Mouse (Mus musculus) liver, embryonic 13.5 days (tissue): ENCODE results near the gene Gabrr2. TPM values are rescaled to one million over a fixed set of nuclear protein-coding genes. Genes with fewer than 3 reads are reported as not detected.
A peak's percentile ranks its signal among the peaks of the same experiment; 100 is the strongest.

ENCODE experiments used
- ATAC-seq: fragments of 200-750 bp; cut with Nextera tagmentation; 2 replicates; pipeline ENCODE4 v1.8.0; 2017; ENCODE audit warnings: low read depth, mild to moderate bottlenecking, moderate number of reproducible peaks, moderate library complexity
- DNase-seq: peaks from one replicate; pipeline ENCODE4 v3.0.0; 2022
- H3K27ac ChIP-seq: fragments of 300-500 bp; sonication (generic); 2 replicates; pipeline ENCODE4 v1.5.1; 2015; ENCODE audit warnings: moderate library complexity, mild to moderate bottlenecking, inconsistent platforms
- H3K27me3 ChIP-seq: fragments of 300-500 bp; sonication (generic); 2 replicates; pipeline ENCODE4 v1.6.1; 2015; ENCODE audit warnings: mild to moderate bottlenecking, inconsistent platforms
- H3K36me3 ChIP-seq: fragments of 300-500 bp; sonication (generic); 2 replicates; pipeline ENCODE4 v1.6.1; 2015; ENCODE audit warnings: mild to moderate bottlenecking, inconsistent platforms
- H3K4me1 ChIP-seq: fragments of 300-500 bp; sonication (generic); replicated peaks from 2 replicates; pipeline ENCODE4 v1.6.1; 2015; ENCODE audit warnings: inconsistent platforms
- H3K4me2 ChIP-seq: fragments of 300-500 bp; sonication (generic); 2 replicates; pipeline ENCODE4 v1.6.1; 2015; ENCODE audit warnings: inconsistent platforms, mild to moderate bottlenecking, moderate library complexity
- H3K4me3 ChIP-seq: fragments of 300-500 bp; sonication (generic); replicated peaks from 2 replicates; pipeline ENCODE4 v1.5.1; 2015; ENCODE audit warnings: mild to moderate bottlenecking, inconsistent platforms
- H3K9ac ChIP-seq: fragments of 300-500 bp; sonication (generic); 2 replicates; pipeline ENCODE4 v1.6.1; 2015; ENCODE audit warnings: mild to moderate bottlenecking, inconsistent platforms
- H3K9me3 ChIP-seq: fragments of 300-500 bp; sonication (generic); replicated peaks from 2 replicates; pipeline ENCODE4 v1.6.1; 2016; ENCODE audit warnings: inconsistent platforms
- WGBS: fragments of 180-500 bp; shearing (Covaris S2); methylation state at CpG from one replicate; pipeline ENCODE4 v1.1.7; 2015; ENCODE audit not compliant: insufficient replicate concordance; 5-methylcytosine and 5-hydroxymethylcytosine counted together
- polyA plus RNA-seq: library from polyadenylated mRNA; unstranded; fragments of >200 nt; fragmentation: Nextera tagmentation; extraction: Ambion mirVana; gene quantifications from 2 replicates; pipeline ENCODE4 v1.2.1, GENCODE M21; 2015

Gabrr2 gene
- polyA plus RNA-seq = not detected in 2 replicates

GRCm38 (mm10) chr4:33062981-33063380 lies at the start of gene Gabrr2:
Gene Gabrr2 (plus strand): TSS chr4:33062999.
- H3K4me1 ChIP-seq = no peaks in the 10 kb centered on the region
- ATAC-seq (no peak), DNase-seq (no peak)
- H3K9ac ChIP-seq = no peak within 1 kb of the TSS
- H3K27me3 ChIP-seq = no peaks in the 10 kb centered on the region
- H3K27ac ChIP-seq = no peak within 1 kb of the TSS
- no peak within 1 kb of the TSS for H3K4me3 ChIP-seq
- H3K36me3 ChIP-seq = no peaks in the 10 kb centered on the region
- WGBS = 64% methylated on average over 4 of the region's 4 CpGs
- no peak within 1 kb of the TSS for H3K4me2 ChIP-seq
- H3K9me3 ChIP-seq = no peaks in the 10 kb centered on the region

DNA sequence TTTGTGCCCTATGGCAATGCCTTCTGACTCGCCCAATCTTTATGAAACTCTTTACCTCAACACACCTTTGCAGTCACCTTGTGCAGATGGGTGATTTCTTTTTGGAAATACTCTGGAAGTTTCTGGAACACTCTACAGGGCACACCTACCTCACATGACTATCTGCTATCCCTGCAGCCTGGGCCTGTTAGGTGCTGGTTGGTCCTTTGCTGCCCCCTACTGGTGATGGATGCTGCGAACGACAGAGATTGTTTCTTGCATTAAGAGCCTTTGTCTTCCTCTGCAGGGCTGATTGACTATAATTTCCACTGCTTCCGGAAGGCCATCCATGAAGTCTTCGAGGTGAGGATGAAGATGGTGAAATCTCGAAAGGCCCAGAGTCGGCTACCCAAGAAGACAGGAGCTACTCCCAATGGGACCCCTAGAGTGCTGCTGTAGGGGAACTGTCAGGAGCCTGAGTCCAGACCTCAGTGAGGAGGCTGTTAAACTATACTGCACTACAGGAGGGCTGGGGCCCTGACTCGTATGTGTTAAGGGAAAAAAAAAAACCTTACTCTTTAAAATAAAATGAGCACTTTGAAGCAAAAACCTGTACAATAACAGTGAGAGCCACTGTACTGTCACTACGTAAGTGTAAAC lies 44.3 kb upstream of the Gabrr2 start:
- peak; percentile 72 for DNase-seq
- Histone ChIP-seq H3K27ac (no peak overlapping the region), H3K9ac (no peak overlapping the region), H3K4me2 (no peak overlapping the region), H3K4me1 (no peaks in the 10 kb centered on the region), H3K36me3 (no peaks in the 10 kb centered on the region), H3K27me3 (peaks cover 9% of the 10 kb centered on the region), H3K9me3 (no peaks in the 10 kb centered on the region), H3K4me3 (no peak overlapping the region)
- peak; percentile 73; the same call in 1 of the 2 replicates for ATAC-seq
- 25% methylated on average over 9 of the region's 9 CpGs for WGBS

DNA sequence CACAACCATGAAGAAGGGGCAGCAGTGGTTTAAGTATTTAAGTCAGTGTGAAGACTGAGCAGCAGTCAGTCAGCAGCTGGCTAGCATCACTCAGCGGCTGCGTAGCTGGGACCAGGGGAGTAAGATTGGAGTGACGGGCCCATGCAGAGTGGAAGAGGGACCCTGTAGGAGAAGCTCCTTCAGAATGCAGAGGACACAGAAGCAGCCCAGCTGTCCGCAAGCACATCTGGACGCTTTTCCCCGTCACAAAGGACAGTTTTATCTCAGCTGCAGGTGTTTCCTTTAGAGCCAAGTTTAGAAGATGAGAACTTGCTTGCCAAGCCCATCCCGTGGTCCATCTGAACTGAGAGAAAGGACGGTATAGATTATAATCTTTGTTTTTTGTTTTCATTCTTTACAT lies 38.4 kb upstream of the Gabrr2 start:
- no peak overlapping the region for H3K9ac ChIP-seq
- no peak for ATAC-seq
- no peak overlapping the region for H3K4me3 ChIP-seq
- DNase-seq = no peak
- no peak overlapping the region for H3K27ac ChIP-seq
- no peak overlapping the region for H3K4me2 ChIP-seq
- H3K9me3 ChIP-seq = no peaks in the 10 kb centered on the region
- peaks cover 11% of the 10 kb centered on the region for H3K4me1 ChIP-seq
- WGBS = 59% methylated on average over 8 of the region's 8 CpGs
- peaks cover 21% of the 10 kb centered on the region for H3K27me3 ChIP-seq
- H3K36me3 ChIP-seq = peaks cover 3% of the 10 kb centered on the region; the same call in 1 of the 2 replicates

GRCm38 (mm10) chr4:33029104-33029503 lies 33.7 kb upstream of the Gabrr2 start:
- Histone ChIP-seq H3K4me3 (no peak overlapping the region), H3K27ac (no peak overlapping the region), H3K27me3 (peaks cover 18% of the 10 kb centered on the region), H3K4me1 (peaks cover 42% of the 10 kb centered on the region), H3K9ac (no peak overlapping the region), H3K4me2 (no peak overlapping the region), H3K36me3 (peaks cover 3% of the 10 kb centered on the region; the same call in 1 of the 2 replicates), H3K9me3 (no peaks in the 10 kb centered on the region)
- no peak for ATAC-seq
- no peak for DNase-seq
- WGBS = 85% methylated on average over 7 of the region's 7 CpGs

DNA sequence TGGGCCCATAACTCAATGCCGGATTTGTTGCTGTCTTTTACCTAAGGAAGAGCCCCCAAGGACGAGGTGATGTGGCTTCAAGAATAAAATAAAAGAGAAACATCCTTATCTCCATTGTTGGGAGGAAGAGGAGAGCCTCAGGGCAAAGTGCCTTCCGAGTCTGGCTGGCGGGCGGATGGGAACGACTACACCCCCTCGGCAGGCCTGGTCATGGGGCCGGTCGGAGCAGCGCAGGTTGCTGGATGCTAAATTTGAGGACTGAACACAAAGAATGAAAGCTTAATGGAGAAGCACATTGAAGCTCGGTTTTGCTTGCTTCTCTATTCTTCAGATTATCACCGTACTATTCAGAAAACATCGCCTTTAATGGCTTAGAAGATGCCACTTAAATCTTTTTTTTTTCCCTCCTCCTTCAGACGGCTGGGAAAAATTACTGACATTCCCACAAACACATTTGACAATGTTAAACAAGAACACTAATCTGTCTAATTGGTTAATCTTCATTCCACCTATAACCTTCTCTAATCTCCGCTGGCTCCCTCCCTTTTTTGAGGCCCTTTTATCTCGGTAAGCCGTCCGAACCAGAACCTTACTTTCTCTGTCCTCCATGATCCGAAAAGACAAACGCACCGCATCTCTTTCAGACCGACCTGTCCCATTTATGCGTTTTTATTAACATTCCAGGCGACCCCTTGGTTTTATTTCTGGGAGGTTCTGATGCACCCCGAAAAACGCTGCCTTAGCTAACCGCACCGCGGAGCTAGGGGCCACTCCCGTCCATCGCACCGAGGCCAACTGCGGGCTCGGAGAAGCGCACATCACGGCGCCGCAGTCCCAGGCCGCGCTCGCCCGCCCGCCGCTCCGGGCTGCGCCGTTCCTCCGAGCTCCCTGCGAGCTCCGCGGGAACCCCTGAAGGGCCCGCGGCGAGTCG lies 32.3 kb upstream of the Gabrr2 start:
- Histone ChIP-seq H3K4me2 (peak overlapping the region; percentile 90), H3K36me3 (peaks cover 6% of the 10 kb centered on the region), H3K4me1 (peaks cover 47% of the 10 kb centered on the region), H3K27ac (peak overlapping the region; percentile 88), H3K9me3 (no peaks in the 10 kb centered on the region), H3K4me3 (peak overlapping the region; percentile 84), H3K27me3 (peaks cover 18% of the 10 kb centered on the region), H3K9ac (peak overlapping the region; percentile 92)
- WGBS = 4% methylated on average over 55 of the region's 55 CpGs
- ATAC-seq (peak; percentile 69), DNase-seq (peak; percentile 13)

- peak within 1 kb of the TSS; percentile 84 for H3K4me3 ChIP-seq
- H3K4me1 ChIP-seq = peaks cover 47% of the 10 kb centered on the region
- peaks cover 15% of the 10 kb centered on the region for H3K36me3 ChIP-seq
- H3K9ac ChIP-seq = peak within 1 kb of the TSS; percentile 92
- peak within 1 kb of the TSS; percentile 88 for H3K27ac ChIP-seq
- ATAC-seq (peak; percentile 99), DNase-seq (peak; percentile 87)
- WGBS = under 1% methylated on average over 123 of the region's 123 CpGs
- H3K4me2 ChIP-seq = peak within 1 kb of the TSS; percentile 90
- no peaks in the 10 kb centered on the region for H3K9me3 ChIP-seq
- peaks cover 18% of the 10 kb centered on the region for H3K27me3 ChIP-seq
These were observed 31.4 kb upstream of the Gabrr2 start, which contains the start of gene Ube2j1 for GRCm38 (mm10) chr4:33031195-33031960. Gene Ube2j1 (plus strand): TSS chr4:33031416.

DNA sequence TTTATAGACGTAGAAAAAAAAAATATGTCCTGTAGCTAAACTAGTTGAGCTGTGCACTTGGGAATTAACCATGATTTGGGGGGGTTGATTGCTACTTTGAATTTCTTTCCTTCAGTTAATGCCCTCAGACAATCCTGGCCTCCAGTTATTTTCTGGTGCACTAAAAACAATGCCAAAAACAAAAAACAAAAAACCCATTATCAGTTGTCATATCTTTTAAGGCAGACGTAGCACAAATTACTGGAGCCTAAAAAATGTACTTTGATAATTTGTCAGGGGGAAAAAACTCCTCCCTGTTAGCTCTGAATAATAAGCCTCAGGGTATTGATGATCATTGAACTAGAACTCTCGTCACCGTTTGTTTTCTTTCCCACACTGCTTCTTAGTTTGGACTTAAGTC lies 30.8 kb upstream of the Gabrr2 start:
- Histone ChIP-seq H3K4me3 (peak overlapping the region; percentile 84), H3K4me1 (peaks cover 45% of the 10 kb centered on the region), H3K27ac (peak overlapping the region; percentile 88; the same call in 1 of the 2 replicates), H3K9me3 (no peaks in the 10 kb centered on the region), H3K9ac (peak overlapping the region; percentile 92), H3K36me3 (peaks cover 21% of the 10 kb centered on the region), H3K4me2 (peak overlapping the region; percentile 90), H3K27me3 (peaks cover 18% of the 10 kb centered on the region)
- no peak for DNase-seq
- ATAC-seq = no peak
- 27% methylated on average over 4 of the region's 4 CpGs for WGBS

- Histone ChIP-seq H3K27ac (no peak overlapping the region), H3K27me3 (peaks cover 14% of the 10 kb centered on the region), H3K4me2 (no peak overlapping the region), H3K9me3 (no peaks in the 10 kb centered on the region), H3K4me1 (peaks cover 36% of the 10 kb centered on the region), H3K36me3 (peaks cover 23% of the 10 kb centered on the region), H3K4me3 (no peak overlapping the region), H3K9ac (no peak overlapping the region)
- DNase-seq (no peak), ATAC-seq (no peak)
- 38% methylated on average over 6 of the region's 6 CpGs for WGBS
These were observed 29.3 kb upstream of the Gabrr2 start for GRCm38 (mm10) chr4:33033515-33033914.

GRCm38 (mm10) chr4:33039826-33040225 lies 23.0 kb upstream of the Gabrr2 start:
- no peak for DNase-seq
- Histone ChIP-seq H3K9ac (no peak overlapping the region), H3K4me1 (0 out of 2 replicates have a peak, but pooled peaks cover 3% of the 10 kb centered on the region), H3K4me3 (no peak overlapping the region), H3K36me3 (peaks cover 77% of the 10 kb centered on the region), H3K27ac (no peak overlapping the region), H3K4me2 (no peak overlapping the region), H3K9me3 (no peaks in the 10 kb centered on the region), H3K27me3 (no peaks in the 10 kb centered on the region)
- 62% methylated on average over 4 of the region's 4 CpGs for WGBS
- ATAC-seq = no peak

- Histone ChIP-seq H3K9me3 (no peaks in the 10 kb centered on the region), H3K27ac (no peak overlapping the region), H3K4me2 (no peak overlapping the region), H3K27me3 (no peaks in the 10 kb centered on the region), H3K4me1 (no peaks in the 10 kb centered on the region), H3K9ac (no peak overlapping the region), H3K4me3 (no peak overlapping the region), H3K36me3 (peaks cover 63% of the 10 kb centered on the region)
- DNase-seq (no peak), ATAC-seq (no peak)
- WGBS = 88% methylated on average over 11 of the region's 11 CpGs
These were observed 13.2 kb upstream of the Gabrr2 start for GRCm38 (mm10) chr4:33049601-33050000.

- H3K27me3 ChIP-seq = no peaks in the 10 kb centered on the region
- H3K4me3 ChIP-seq = no peak overlapping the region
- 86% methylated on average over 3 of the region's 3 CpGs for WGBS
- H3K9me3 ChIP-seq = no peaks in the 10 kb centered on the region
- no peaks in the 10 kb centered on the region for H3K4me1 ChIP-seq
- no peak overlapping the region for H3K4me2 ChIP-seq
- ATAC-seq (no peak), DNase-seq (no peak)
- H3K27ac ChIP-seq = no peak overlapping the region
- peaks cover 41% of the 10 kb centered on the region for H3K36me3 ChIP-seq
- no peak overlapping the region for H3K9ac ChIP-seq
These were observed 10.7 kb upstream of the Gabrr2 start for GRCm38 (mm10) chr4:33052055-33052454.
